Mouse (Mus musculus): ENCODE measurements around the gene Xpo4. TPM values are rescaled to one million over a fixed set of nuclear protein-coding genes. Genes with fewer than 3 reads are reported as not detected.

Gene Xpo4
- polyA plus RNA-seq, 1 experiment from 2014 or later = 36.7 TPM

- no peak for ATAC-seq (ENCODE audit: low FRiP score, low TSS enrichment)
- no peak overlapping the region for H3K9ac ChIP-seq (ENCODE audit: low read depth, low read length)
- no peaks in the 10 kb centered on the region for H3K27me3 ChIP-seq (ENCODE audit: control insufficient read depth, insufficient read depth, low read length)
- no peaks in the 10 kb centered on the region for H3K9me3 ChIP-seq (ENCODE audit: control insufficient read depth, low read length)
- H3K4me2 ChIP-seq (replicated peaks; ENCODE audit: low read depth, low read length) = no peak overlapping the region
- H3K4me3 ChIP-seq (ENCODE audit: low read length) = no peak overlapping the region
- no peaks in the 10 kb centered on the region for H3K4me1 ChIP-seq (ENCODE audit: control insufficient read depth, insufficient read depth, low read length)
- no peak overlapping the region for H3K27ac ChIP-seq (ENCODE audit: low read depth, low read length)
- WGBS = 32% methylated on average over 5 of the region's 5 CpGs
- peaks cover 5% of the 10 kb centered on the region for H3K36me3 ChIP-seq (ENCODE audit: control insufficient read depth, insufficient read depth, low read length)
Measured at GRCm38 (mm10) chr14:57634141-57634540, 31.1 kb downstream of the Xpo4 start.

DNA sequence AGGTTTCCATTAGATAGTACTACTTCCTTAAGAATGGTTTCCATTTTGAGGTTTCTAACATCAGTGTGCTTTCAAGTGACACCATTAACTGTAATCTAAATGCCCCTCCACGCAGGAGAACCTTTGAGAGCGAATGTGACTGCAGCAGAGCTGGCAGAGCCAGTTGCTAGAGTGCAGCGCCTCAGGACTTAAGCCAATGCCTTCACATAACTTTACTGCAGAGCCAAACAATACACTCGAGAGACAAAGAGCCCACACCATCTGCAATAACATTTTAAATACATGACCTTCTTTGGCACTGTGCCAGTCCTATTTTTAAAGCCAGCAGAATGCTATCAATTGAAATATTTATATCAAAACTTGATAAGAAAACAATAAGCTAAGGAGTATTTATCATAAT is 35.6 kb downstream of the Xpo4 start:
- H3K36me3 ChIP-seq (ENCODE audit: control insufficient read depth, insufficient read depth, low read length) = peaks cover 38% of the 10 kb centered on the region
- no peak overlapping the region for H3K27ac ChIP-seq (ENCODE audit: low read depth, low read length)
- WGBS = 73% methylated on average over 4 of the region's 4 CpGs

GRCm38 (mm10) chr14:57622934-57623333 is 42.3 kb downstream of the Xpo4 start:
- H3K4me1 ChIP-seq (ENCODE audit: control insufficient read depth, insufficient read depth, low read length) = no peaks in the 10 kb centered on the region
- peaks cover 43% of the 10 kb centered on the region for H3K36me3 ChIP-seq (ENCODE audit: control insufficient read depth, insufficient read depth, low read length)
- WGBS = 89% methylated on average over 3 of the region's 3 CpGs
- H3K9me3 ChIP-seq (ENCODE audit: control insufficient read depth, low read length) = no peaks in the 10 kb centered on the region
- no peak overlapping the region for H3K27ac ChIP-seq (ENCODE audit: low read depth, low read length)
- H3K4me2 ChIP-seq (replicated peaks; ENCODE audit: low read depth, low read length) = no peak overlapping the region
- ATAC-seq (ENCODE audit: low FRiP score, low TSS enrichment) = no peak
- H3K4me3 ChIP-seq (ENCODE audit: low read length) = no peak overlapping the region
- H3K27me3 ChIP-seq (ENCODE audit: control insufficient read depth, insufficient read depth, low read length) = no peaks in the 10 kb centered on the region
- no peak overlapping the region for H3K9ac ChIP-seq (ENCODE audit: low read depth, low read length)

More for the DNA sequence above, 35.6 kb downstream of the Xpo4 start:
- Histone ChIP-seq H3K4me3 (ENCODE audit: low read length) (no peak overlapping the region), H3K27me3 (ENCODE audit: control insufficient read depth, insufficient read depth, low read length) (no peaks in the 10 kb centered on the region), H3K9ac (ENCODE audit: low read depth, low read length) (no peak overlapping the region), H3K9me3 (ENCODE audit: control insufficient read depth, low read length) (no peaks in the 10 kb centered on the region), H3K4me1 (ENCODE audit: control insufficient read depth, insufficient read depth, low read length) (no peaks in the 10 kb centered on the region), H3K4me2 (replicated peaks; ENCODE audit: low read depth, low read length) (no peak overlapping the region)
- no peak for ATAC-seq (ENCODE audit: low FRiP score, low TSS enrichment)

DNA sequence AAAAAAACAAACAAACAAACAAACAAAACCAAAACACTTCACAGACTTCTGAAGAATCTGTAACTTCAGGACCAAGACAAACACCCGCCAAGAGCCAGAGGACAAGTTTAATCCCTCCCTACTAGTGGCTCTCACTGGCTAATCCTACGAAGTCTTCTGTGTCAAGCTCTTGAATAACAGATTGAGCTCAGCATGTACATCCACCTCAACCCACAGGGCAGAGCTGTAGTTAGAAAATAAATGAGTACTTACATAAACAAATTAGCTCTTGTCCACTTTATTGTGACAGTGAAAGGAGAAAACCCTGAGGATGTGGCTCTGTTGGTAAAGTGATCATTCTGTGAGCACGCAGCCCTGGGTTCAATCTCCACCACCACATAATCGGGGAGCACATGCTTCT is 43.5 kb downstream of the Xpo4 start:
- Histone ChIP-seq H3K27ac (ENCODE audit: low read depth, low read length) (no peak overlapping the region), H3K4me3 (ENCODE audit: low read length) (no peak overlapping the region), H3K36me3 (ENCODE audit: control insufficient read depth, insufficient read depth, low read length) (peaks cover 38% of the 10 kb centered on the region), H3K9ac (ENCODE audit: low read depth, low read length) (no peak overlapping the region), H3K9me3 (ENCODE audit: control insufficient read depth, low read length) (no peaks in the 10 kb centered on the region), H3K27me3 (ENCODE audit: control insufficient read depth, insufficient read depth, low read length) (no peaks in the 10 kb centered on the region), H3K4me2 (replicated peaks; ENCODE audit: low read depth, low read length) (no peak overlapping the region), H3K4me1 (ENCODE audit: control insufficient read depth, insufficient read depth, low read length) (no peaks in the 10 kb centered on the region)
- ATAC-seq (ENCODE audit: low FRiP score, low TSS enrichment) = no peak
- WGBS = 78% methylated on average over 4 of the region's 4 CpGs

GRCm38 (mm10) chr14:57620598-57621236 is 44.5 kb downstream of the Xpo4 start:
- ATAC-seq (ENCODE audit: low FRiP score, low TSS enrichment) = no peak
- no peak overlapping the region for H3K4me3 ChIP-seq (ENCODE audit: low read length)
- no peak overlapping the region for H3K4me2 ChIP-seq (replicated peaks; ENCODE audit: low read depth, low read length)
- H3K27me3 ChIP-seq (ENCODE audit: control insufficient read depth, insufficient read depth, low read length) = no peaks in the 10 kb centered on the region
- H3K4me1 ChIP-seq (ENCODE audit: control insufficient read depth, insufficient read depth, low read length) = no peaks in the 10 kb centered on the region
- H3K36me3 ChIP-seq (ENCODE audit: control insufficient read depth, insufficient read depth, low read length) = peaks cover 32% of the 10 kb centered on the region
- WGBS = 62% methylated on average over 4 of the region's 4 CpGs
- H3K9me3 ChIP-seq (ENCODE audit: control insufficient read depth, low read length) = no peaks in the 10 kb centered on the region
- H3K9ac ChIP-seq (ENCODE audit: low read depth, low read length) = no peak overlapping the region
- no peak overlapping the region for H3K27ac ChIP-seq (ENCODE audit: low read depth, low read length)

DNA sequence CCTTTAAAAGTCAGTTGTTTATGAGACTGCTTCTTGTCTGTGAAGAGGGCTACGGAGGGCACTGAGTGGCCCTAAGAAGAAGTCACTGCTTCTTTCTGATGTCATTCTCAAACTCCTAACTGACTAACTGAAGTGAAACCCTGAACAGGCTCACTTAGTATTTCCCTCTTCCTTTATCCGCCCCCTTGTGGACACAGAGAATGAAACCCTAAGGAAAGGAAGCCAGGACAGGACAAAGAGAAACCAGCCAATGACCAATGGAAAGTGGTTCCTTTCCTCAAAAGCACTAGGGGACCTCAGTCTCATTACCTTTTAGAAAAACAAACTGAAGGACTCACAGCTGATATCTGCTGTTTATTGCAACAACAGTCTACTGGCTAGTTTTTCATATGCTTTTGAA is 45.7 kb downstream of the Xpo4 start:
- Histone ChIP-seq H3K4me2 (replicated peaks; ENCODE audit: low read depth, low read length) (no peak overlapping the region), H3K4me1 (ENCODE audit: control insufficient read depth, insufficient read depth, low read length) (no peaks in the 10 kb centered on the region), H3K27me3 (ENCODE audit: control insufficient read depth, insufficient read depth, low read length) (no peaks in the 10 kb centered on the region), H3K9me3 (ENCODE audit: control insufficient read depth, low read length) (no peaks in the 10 kb centered on the region), H3K4me3 (ENCODE audit: low read length) (no peak overlapping the region), H3K27ac (ENCODE audit: low read depth, low read length) (no peak overlapping the region), H3K9ac (ENCODE audit: low read depth, low read length) (no peak overlapping the region), H3K36me3 (ENCODE audit: control insufficient read depth, insufficient read depth, low read length) (peaks cover 28% of the 10 kb centered on the region)
- ATAC-seq (ENCODE audit: low FRiP score, low TSS enrichment) = 0 out of 2 replicates have a peak, but pooled peaks have one; percentile 20
- WGBS = 53% methylated on average over 2 of the region's 2 CpGs

DNA sequence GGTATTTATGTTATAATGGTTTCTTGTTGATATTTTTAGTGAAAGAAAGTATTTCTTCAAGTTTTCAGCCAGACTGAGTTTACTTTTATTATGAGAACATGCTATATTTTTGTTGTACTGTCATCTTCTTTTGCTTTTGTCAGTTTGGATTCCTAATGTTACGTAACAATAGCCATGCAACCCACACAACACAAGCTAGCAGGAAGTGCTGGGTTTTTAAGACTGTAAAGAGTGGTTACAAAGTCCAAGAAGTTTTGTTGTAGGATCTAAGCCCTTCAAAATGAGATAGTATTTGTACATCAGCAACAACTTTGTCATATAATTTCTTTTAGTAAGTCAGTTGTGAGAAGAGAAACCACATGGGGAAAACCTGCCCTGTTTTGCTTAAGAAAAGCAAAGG is 47.6 kb downstream of the Xpo4 start:
- Histone ChIP-seq H3K27ac (ENCODE audit: low read depth, low read length) (no peak overlapping the region), H3K9ac (ENCODE audit: low read depth, low read length) (no peak overlapping the region), H3K4me2 (replicated peaks; ENCODE audit: low read depth, low read length) (no peak overlapping the region), H3K36me3 (ENCODE audit: control insufficient read depth, insufficient read depth, low read length) (peaks cover 16% of the 10 kb centered on the region; the same call in 1 of the 2 replicates), H3K4me3 (ENCODE audit: low read length) (no peak overlapping the region), H3K27me3 (ENCODE audit: control insufficient read depth, insufficient read depth, low read length) (no peaks in the 10 kb centered on the region), H3K9me3 (ENCODE audit: control insufficient read depth, low read length) (no peaks in the 10 kb centered on the region), H3K4me1 (ENCODE audit: control insufficient read depth, insufficient read depth, low read length) (no peaks in the 10 kb centered on the region)
- 96% methylated on average over 1 of the region's 1 CpGs for WGBS
- no peak for ATAC-seq (ENCODE audit: low FRiP score, low TSS enrichment)

GRCm38 (mm10) chr14:57616339-57616965 is 48.8 kb downstream of the Xpo4 start:
- H3K4me1 ChIP-seq (ENCODE audit: control insufficient read depth, insufficient read depth, low read length) = no peaks in the 10 kb centered on the region
- no peak overlapping the region for H3K27ac ChIP-seq (ENCODE audit: low read depth, low read length)
- no peak for ATAC-seq (ENCODE audit: low FRiP score, low TSS enrichment)
- no peak overlapping the region for H3K4me3 ChIP-seq (ENCODE audit: low read length)
- H3K27me3 ChIP-seq (ENCODE audit: control insufficient read depth, insufficient read depth, low read length) = no peaks in the 10 kb centered on the region
- peaks cover 14% of the 10 kb centered on the region; the same call in 1 of the 2 replicates for H3K36me3 ChIP-seq (ENCODE audit: control insufficient read depth, insufficient read depth, low read length)
- H3K9me3 ChIP-seq (ENCODE audit: control insufficient read depth, low read length) = no peaks in the 10 kb centered on the region
- no peak overlapping the region for H3K9ac ChIP-seq (ENCODE audit: low read depth, low read length)
- H3K4me2 ChIP-seq (replicated peaks; ENCODE audit: low read depth, low read length) = no peak overlapping the region
- 82% methylated on average over 6 of the region's 6 CpGs for WGBS

GRCm38 (mm10) chr14:57615828-57616227 is 49.4 kb downstream of the Xpo4 start:
- Histone ChIP-seq H3K4me2 (replicated peaks; ENCODE audit: low read depth, low read length) (no peak overlapping the region), H3K27me3 (ENCODE audit: control insufficient read depth, insufficient read depth, low read length) (no peaks in the 10 kb centered on the region), H3K9ac (ENCODE audit: low read depth, low read length) (no peak overlapping the region), H3K27ac (ENCODE audit: low read depth, low read length) (no peak overlapping the region), H3K9me3 (ENCODE audit: control insufficient read depth, low read length) (no peaks in the 10 kb centered on the region), H3K36me3 (ENCODE audit: control insufficient read depth, insufficient read depth, low read length) (peaks cover 14% of the 10 kb centered on the region; the same call in 1 of the 2 replicates), H3K4me3 (ENCODE audit: low read length) (no peak overlapping the region), H3K4me1 (ENCODE audit: control insufficient read depth, insufficient read depth, low read length) (no peaks in the 10 kb centered on the region)
- ATAC-seq (ENCODE audit: low FRiP score, low TSS enrichment) = no peak
- WGBS = 91% methylated on average over 6 of the region's 6 CpGs
